Mouse (Mus musculus): ENCODE measurements around the gene Gm21488. TPM values are rescaled to one million over a fixed set of nuclear protein-coding genes. Genes with fewer than 3 reads are reported as not detected.

Gene Gm21488
- total RNA-seq (2023), result not detected

DNA sequence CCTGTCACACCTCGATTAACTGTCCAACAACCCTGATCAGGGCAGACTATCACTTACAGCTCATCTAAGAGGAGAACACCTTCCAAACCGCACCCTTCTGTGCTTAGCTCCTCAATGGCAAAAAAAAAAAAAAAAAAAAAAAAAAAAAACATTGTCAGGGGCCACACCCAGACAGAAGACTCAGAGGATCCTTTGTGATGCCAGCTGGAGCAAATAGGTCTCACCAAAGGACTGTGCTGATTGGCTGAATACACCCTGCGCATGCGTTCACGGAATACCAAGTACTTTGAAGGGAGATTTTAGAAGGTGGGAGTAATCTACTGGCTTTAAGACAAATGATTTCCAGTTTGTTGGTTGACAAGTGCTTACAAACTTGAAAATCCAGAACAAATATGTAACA lies at the start of gene Gm21488:
TSS of gene Gm21488 (minus strand) at position 101 of the 400 bp plus-strand sequence.

